Mouse (Mus musculus) cerebellum, adult 2 months (tissue): ENCODE data around the gene Rps11. TPM values are rescaled to one million over a fixed set of nuclear protein-coding genes. Genes with fewer than 3 reads are reported as not detected.

Experiments used
- DNase-seq, 2 experiments: peaks; one replicate each; pipeline ENCODE4 v3.0.0; 2021
- H3K27ac ChIP-seq: fragments of 200-500 bp; 2 replicates; pipeline ENCODE4 v1.5.1; 2012; ENCODE audit warnings: low read length, control low read depth, inconsistent platforms; ENCODE audit not compliant: insufficient read depth
- H3K27me3 ChIP-seq: fragments of 200-500 bp; 2 replicates; pipeline ENCODE4 v1.6.1; 2012; ENCODE audit warnings: inconsistent platforms, mild to moderate bottlenecking, low read length, moderate library complexity; ENCODE audit not compliant: control insufficient read depth, insufficient read depth
- H3K4me1 ChIP-seq: fragments of 200-500 bp; 2 replicates; pipeline ENCODE4 v1.6.1; 2011; ENCODE audit warnings: low read length; ENCODE audit not compliant: control insufficient read depth, insufficient read depth
- H3K4me3 ChIP-seq: fragments of 200-500 bp; replicated peaks from 2 replicates; pipeline ENCODE3; 2011; ENCODE audit warnings: mild to moderate bottlenecking, low read depth, low read length, control low read depth; ENCODE audit not compliant: insufficient read depth
- CTCF ChIP-seq: fragments of 200-500 bp; IDR thresholded peaks from 2 replicates; pipeline ENCODE4 v1.5.1; 2011; ENCODE audit warnings: low read depth, mild to moderate bottlenecking, control low read depth, low read length, moderate library complexity, borderline replicate concordance; ENCODE audit not compliant: insufficient read depth
- POLR2A ChIP-seq: fragments of 200-500 bp; IDR thresholded peaks from 2 replicates; pipeline ENCODE4 v1.6.1; 2011; ENCODE audit warnings: low read length, control low read depth, borderline replicate concordance; ENCODE audit not compliant: insufficient read depth
- WGBS: fragments of 180-500 bp; shearing (Covaris S2); methylation state at CpG from one replicate; pipeline ENCODE4 v1.1.7; 2018; 5-methylcytosine and 5-hydroxymethylcytosine counted together
- polyA plus RNA-seq: library from polyadenylated mRNA; depleted of rRNA; stranded (reverse); fragments of >200 nt; gene quantifications from 2 replicates; pipeline ENCODE4 v1.2.3, GENCODE M21; 2012; rRNA removed

The Rps11 gene
- polyA plus RNA-seq, 1 experiment, result 433 TPM

DNA sequence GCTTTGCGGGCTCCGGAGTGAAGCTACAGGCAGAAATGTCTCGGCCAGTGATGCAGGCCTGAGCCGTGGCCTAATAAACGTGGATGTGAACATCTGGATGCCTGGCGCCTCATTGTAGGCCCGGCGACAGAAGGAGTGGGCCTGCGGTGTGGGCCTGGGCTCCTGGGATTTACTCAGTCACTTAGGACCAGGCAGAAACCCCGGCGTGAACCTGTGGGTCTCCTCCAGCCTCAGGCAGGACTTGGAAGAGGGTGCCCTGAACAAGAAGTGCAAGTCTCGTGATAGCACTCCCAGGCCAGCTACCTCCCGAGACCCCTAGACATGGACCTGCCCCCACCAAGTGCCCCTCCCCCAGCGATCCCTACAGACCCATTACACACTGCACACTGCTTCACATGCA, 46.9 kb downstream of the Rps11 start:
- Histone ChIP-seq H3K27me3 (no peaks in the 10 kb centered on the region), H3K27ac (no peak overlapping the region), H3K4me1 (peaks cover 9% of the 10 kb centered on the region), H3K4me3 (no peak overlapping the region)
- DNase-seq, result no peak
- TF ChIP-seq POLR2A (no peak), CTCF (no peak)
- WGBS, result 78% methylated on average over 14 of the region's 14 CpGs

GRCm38 (mm10) chr7:45076501-45076900, 47.7 kb downstream of the Rps11 start:
- H3K27me3 ChIP-seq, result no peaks in the 10 kb centered on the region
- 90% methylated on average over 30 of the region's 30 CpGs for WGBS
- DNase-seq, result no peak
- no peak for TF ChIP-seq CTCF
- no peak for TF ChIP-seq POLR2A
- H3K4me1 ChIP-seq, result peaks cover 9% of the 10 kb centered on the region
- no peak overlapping the region for H3K4me3 ChIP-seq
- no peak overlapping the region for H3K27ac ChIP-seq

DNA sequence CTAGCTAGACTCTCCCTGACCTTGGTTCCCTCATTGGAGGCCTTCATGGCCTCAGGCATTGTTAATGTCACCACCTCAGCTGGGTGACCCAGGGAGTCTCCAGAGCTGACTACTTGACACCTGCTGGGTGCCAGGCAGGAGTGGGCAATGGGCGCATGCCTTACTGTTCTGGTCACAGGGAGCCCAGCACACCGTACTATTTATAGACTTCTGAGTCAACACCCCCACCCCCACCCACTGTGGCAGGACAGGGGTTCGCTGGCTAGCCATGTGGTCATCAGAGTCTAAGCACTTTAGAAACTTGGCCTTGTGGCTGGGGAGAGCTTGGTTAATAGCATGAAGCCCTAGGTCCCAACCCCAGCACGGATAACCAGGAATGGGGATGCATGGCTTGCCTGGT, 48.8 kb downstream of the Rps11 start:
- WGBS, result 41% methylated on average over 4 of the region's 4 CpGs
- DNase-seq, result no peak
- no peak overlapping the region for H3K27ac ChIP-seq
- peaks cover 9% of the 10 kb centered on the region for H3K4me1 ChIP-seq
- no peaks in the 10 kb centered on the region for H3K27me3 ChIP-seq
- TF ChIP-seq CTCF, result no peak
- TF ChIP-seq POLR2A, result no peak
- H3K4me3 ChIP-seq, result no peak overlapping the region

DNA sequence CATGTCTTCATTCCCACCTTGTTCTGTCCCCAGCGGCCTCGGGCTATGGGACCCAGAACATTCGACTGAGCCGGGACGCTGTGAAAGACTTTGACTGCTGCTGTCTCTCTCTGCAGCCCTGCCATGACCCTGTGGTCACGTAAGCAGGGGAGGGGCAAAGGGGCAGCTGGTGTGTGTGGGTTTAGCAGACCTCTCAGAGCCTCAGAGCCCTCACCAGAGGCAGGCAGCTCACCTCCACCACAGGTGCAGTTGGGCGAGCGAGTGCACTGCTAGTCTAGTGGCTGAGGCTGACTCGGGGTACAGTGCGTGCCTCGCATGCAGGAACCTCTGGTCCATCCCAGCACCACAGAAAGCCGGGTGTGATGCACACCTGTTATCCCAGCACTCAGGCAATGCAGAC, 50.3 kb downstream of the Rps11 start:
- TF ChIP-seq CTCF, result no peak
- TF ChIP-seq POLR2A, result no peak

GRCm38 (mm10) chr7:45073171-45073707, 51.0 kb downstream of the Rps11 start:
- Histone ChIP-seq H3K27me3 (no peaks in the 10 kb centered on the region), H3K4me1 (peaks cover 12% of the 10 kb centered on the region), H3K4me3 (no peak overlapping the region), H3K27ac (no peak overlapping the region)
- TF ChIP-seq CTCF (no peak), POLR2A (no peak)
- 71% methylated on average over 7 of the region's 7 CpGs for WGBS
- DNase-seq, result no peak

More for the DNA sequence above, 50.3 kb downstream of the Rps11 start:
- DNase-seq, result no peak
- Histone ChIP-seq H3K4me1 (peaks cover 12% of the 10 kb centered on the region), H3K4me3 (no peak overlapping the region), H3K27ac (no peak overlapping the region), H3K27me3 (no peaks in the 10 kb centered on the region)
- WGBS, result 88% methylated on average over 12 of the region's 12 CpGs

Other genes with a start within 250 kb of the Rps11 start
- gene Med25, start 231.7 kb downstream of the Rps11 start, polyA plus RNA-seq, result 105 and 117 TPM in 2 replicates
- gene Fuz, start 228.4 kb downstream of the Rps11 start, polyA plus RNA-seq, result 29.0 and 31.9 TPM in 2 replicates
- gene Ap2a1, start 194.9 kb downstream of the Rps11 start, polyA plus RNA-seq, result 216 and 229 TPM in 2 replicates
- gene Tsks, start 181.2 kb downstream of the Rps11 start, polyA plus RNA-seq, result 0.16 and 0.40 TPM in 2 replicates
- 129 and 137 TPM in 2 replicates for gene Cpt1c, start 149.6 kb downstream of the Rps11 start, polyA plus RNA-seq
- gene Prmt1, start 137.9 kb downstream of the Rps11 start, polyA plus RNA-seq, result 225 and 227 TPM in 2 replicates
- 126 and 130 TPM in 2 replicates for gene Irf3, start 126.8 kb downstream of the Rps11 start, polyA plus RNA-seq
- 6.0 and 6.4 TPM in 2 replicates for gene Bcl2l12, start 125.7 kb downstream of the Rps11 start, polyA plus RNA-seq
- gene Scaf1, start 108.1 kb downstream of the Rps11 start, polyA plus RNA-seq, result 115 and 120 TPM in 2 replicates
- gene Rras, start 106.5 kb downstream of the Rps11 start, polyA plus RNA-seq, result 29.7 and 29.9 TPM in 2 replicates
- gene Prr12, start 71.6 kb downstream of the Rps11 start, polyA plus RNA-seq, result 22.6 and 23.3 TPM in 2 replicates
- 106 and 112 TPM in 2 replicates for gene Nosip, start 62.0 kb downstream of the Rps11 start, polyA plus RNA-seq
- gene Prrg2, start 61.8 kb downstream of the Rps11 start, polyA plus RNA-seq, result 23.3 and 23.7 TPM in 2 replicates
- gene Rcn3, start 32.2 kb downstream of the Rps11 start, polyA plus RNA-seq, result 7.6 and 8.6 TPM in 2 replicates
- gene Fcgrt, start 20.6 kb downstream of the Rps11 start, polyA plus RNA-seq, result 32.1 and 33.7 TPM in 2 replicates
- gene Rpl13a, start 4.3 kb upstream of the Rps11 start, polyA plus RNA-seq, result 1,090 and 1,228 TPM in 2 replicates
- gene Gm45713, start 11.8 kb upstream of the Rps11 start, polyA plus RNA-seq, result 0.16 TPM in 1 of 2 replicates, not detected in the other
- gene Flt3l, start 12.0 kb upstream of the Rps11 start, polyA plus RNA-seq, result 24.4 and 28.4 TPM in 2 replicates
- 52.3 and 53.1 TPM in 2 replicates for gene Pih1d1, start 29.9 kb upstream of the Rps11 start, polyA plus RNA-seq
- gene Aldh16a1, start 30.1 kb upstream of the Rps11 start, polyA plus RNA-seq, result 17.2 and 18.0 TPM in 2 replicates
- gene Slc17a7, start 39.5 kb upstream of the Rps11 start, polyA plus RNA-seq, result 397 and 476 TPM in 2 replicates
- gene Gfy, start 55.1 kb upstream of the Rps11 start, polyA plus RNA-seq, result 0.54 and 0.57 TPM in 2 replicates
- gene Pth2, start 56.6 kb upstream of the Rps11 start, polyA plus RNA-seq, result not detected in 2 replicates
- 1.9 and 2.4 TPM in 2 replicates for gene Ccdc155, start 80.5 kb upstream of the Rps11 start, polyA plus RNA-seq
- gene Dkkl1, start 87.7 kb upstream of the Rps11 start, polyA plus RNA-seq, result 0.36 and 0.51 TPM in 2 replicates
- gene Tead2, start 91.3 kb upstream of the Rps11 start, polyA plus RNA-seq, result 4.7 and 5.0 TPM in 2 replicates
- 3.1 and 4.3 TPM in 2 replicates for gene Cd37, start 114.7 kb upstream of the Rps11 start, polyA plus RNA-seq
- 2.6 and 3.1 TPM in 2 replicates for gene Slc6a16, start 116.6 kb upstream of the Rps11 start, polyA plus RNA-seq
- not detected in 2 replicates for gene Slc6a21, start 153.1 kb upstream of the Rps11 start, polyA plus RNA-seq
- 17.5 and 18.9 TPM in 2 replicates for gene Trpm4, start 209.3 kb upstream of the Rps11 start, polyA plus RNA-seq
- 0.11 and 0.31 TPM in 2 replicates for gene Hrc, start 210.9 kb upstream of the Rps11 start, polyA plus RNA-seq
- 84.3 and 85.9 TPM in 2 replicates for gene Ppfia3, start 242.6 kb upstream of the Rps11 start, polyA plus RNA-seq
- 92.6 and 103 TPM in 2 replicates for gene Lin7b, start 246.1 kb upstream of the Rps11 start, polyA plus RNA-seq